Mouse (Mus musculus): ENCODE data around the gene Ms4a1.

- TF ChIP-seq GATA1 (IDR thresholded peaks at IDR 0.05; ENCODE audit: borderline replicate concordance, low read length) (no peak), FLI1 (IDR thresholded peaks at IDR 0.05; ENCODE audit: low read length) (no peak)
Measured at GRCm38 (mm10) chr19:11234921-11235735, 30.9 kb downstream of the Ms4a1 start.

Data from megakaryocyte, embryonic 14.5 days (primary cell).